Mouse (Mus musculus): ENCODE results near the gene Myl7.

DNA sequence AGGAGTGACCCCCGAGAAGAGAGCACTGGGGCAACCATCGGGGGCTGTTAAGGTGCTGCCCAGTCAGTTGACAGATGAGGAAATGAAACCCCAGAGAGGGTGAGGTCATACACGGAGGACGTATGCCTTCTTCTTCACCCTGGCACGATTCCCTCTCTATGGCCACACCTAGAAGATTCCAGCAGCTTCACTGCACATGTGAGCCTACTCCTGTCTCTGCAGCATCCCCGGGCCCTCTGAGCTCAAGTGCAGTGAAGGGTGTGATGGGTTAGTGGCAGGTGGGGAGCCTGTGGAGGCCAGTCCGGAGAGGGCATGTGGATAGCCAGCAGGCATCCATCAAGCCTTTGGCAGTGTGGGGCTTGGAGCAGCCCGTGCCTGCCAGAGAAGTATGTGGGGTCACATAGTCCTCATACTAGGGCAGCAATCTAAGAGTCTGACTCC lies 6.4 kb downstream of the Myl7 start:
- no peak for TF ChIP-seq POLR2A (IDR thresholded peaks at IDR 0.05; ENCODE audit: control insufficient read depth, extremely low read depth, insufficient read depth, low read length, poor library complexity)
- no peak for TF ChIP-seq CTCF (IDR thresholded peaks at IDR 0.05; ENCODE audit: borderline replicate concordance, control insufficient read depth, extremely low read depth, insufficient read depth, low read length, poor library complexity)
